Mouse (Mus musculus) T-helper 17 cell (primary cell): ENCODE data around the gene Kif1b.

Source experiments
- in situ Hi-C, 2 experiments: fragments of 300-600 bp; cut with MboI, MseI; formaldehyde crosslinking; loops; 1 replicate in 1 of 2; 2 replicates in 1 of 2; pipeline ENCODE4 v1.15.1; 2025; ENCODE audit warnings: high pct_unique_total_duplicates in 2 of 2

Kif1b gene

GRCm38 (mm10) chr4:149145151-149145550, 162.3 kb downstream of the Kif1b start:
- in situ Hi-C loops = loop anchor here (5.0 to 10.0 kb wide), 2 partner anchors 37 to 400 kb away; no protein-coding TSS in a partner anchor

DNA sequence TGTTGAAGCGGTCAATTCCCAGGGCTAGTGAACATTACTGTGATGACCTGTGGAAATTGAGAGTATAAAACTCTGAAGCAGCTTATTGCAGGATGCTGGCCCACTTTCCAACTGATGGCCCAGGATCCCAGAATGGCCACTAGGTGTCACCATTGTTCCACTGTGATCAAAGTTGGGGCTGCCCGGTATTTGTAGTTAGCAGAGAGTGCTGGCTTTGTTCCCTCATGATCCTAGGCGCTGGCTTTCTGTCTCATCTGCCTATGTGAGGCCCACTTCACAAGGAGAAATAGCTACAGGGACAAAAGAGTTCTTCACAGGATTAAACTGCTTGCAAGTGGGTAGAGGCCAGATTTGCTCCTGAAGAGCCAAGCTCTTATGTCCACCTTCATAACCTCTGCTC, 163.0 kb downstream of the Kif1b start:
- in situ Hi-C loops = loop anchor here (5.0 to 10.0 kb wide), 2 partner anchors 400 to 403 kb away; no protein-coding TSS in a partner anchor

- in situ Hi-C loops = loop anchor here (5.0 to 10.0 kb wide), 2 partner anchors 401 to 404 kb away; no protein-coding TSS in a partner anchor
Measured at GRCm38 (mm10) chr4:149143594-149143993, 163.9 kb downstream of the Kif1b start.

GRCm38 (mm10) chr4:149138515-149138914, 169.0 kb downstream of the Kif1b start:
- in situ Hi-C loops = no loop called here

DNA sequence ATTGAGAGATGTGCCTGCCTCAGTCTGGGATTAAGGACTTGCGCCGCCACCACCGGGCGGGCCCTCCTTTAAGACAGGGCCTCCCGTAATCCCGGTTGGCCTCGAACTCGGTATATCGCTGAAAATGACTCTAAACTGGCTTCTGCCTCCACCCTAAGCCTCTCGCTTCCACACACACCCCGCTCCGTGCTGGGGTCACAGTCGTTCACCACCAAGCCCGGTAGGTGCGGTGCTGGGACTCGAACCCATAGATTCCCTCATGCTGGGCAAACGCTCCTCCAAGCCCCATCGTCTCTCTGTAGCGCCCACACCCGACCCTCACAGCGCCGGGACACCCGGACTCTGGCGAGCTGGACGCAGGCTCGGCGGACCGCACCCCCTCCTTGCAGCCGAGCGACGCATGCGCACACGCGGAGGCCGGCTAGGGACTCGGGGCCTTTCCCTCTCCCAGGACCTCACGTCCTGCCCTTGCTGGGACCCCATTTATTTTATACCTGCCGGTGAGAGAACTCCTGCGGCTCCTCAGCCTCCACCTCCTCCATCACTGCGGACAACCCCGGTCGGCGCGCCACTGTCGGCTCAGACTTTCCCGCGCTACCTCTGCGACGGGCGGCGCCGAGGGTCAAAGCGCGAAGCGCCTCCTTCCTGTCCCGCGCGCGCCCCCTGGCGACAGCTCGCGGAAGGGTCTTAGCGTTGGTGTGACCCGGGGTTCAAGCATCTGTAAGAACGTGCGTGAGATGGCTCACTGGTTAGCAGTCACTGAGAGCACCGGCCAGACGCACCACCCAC, 170.3 kb downstream of the Kif1b start, which contains the start of gene Cenps:
Cenps (minus strand) TSS at position 648 of the 789 bp plus-strand sequence.
- in situ Hi-C loops = no loop called here

GRCm38 (mm10) chr4:149136116-149136850, 171.2 kb downstream of the Kif1b start:
- in situ Hi-C loops = no loop called here

- in situ Hi-C loops = no loop called here
Measured at GRCm38 (mm10) chr4:149133395-149133794, 174.1 kb downstream of the Kif1b start.

DNA sequence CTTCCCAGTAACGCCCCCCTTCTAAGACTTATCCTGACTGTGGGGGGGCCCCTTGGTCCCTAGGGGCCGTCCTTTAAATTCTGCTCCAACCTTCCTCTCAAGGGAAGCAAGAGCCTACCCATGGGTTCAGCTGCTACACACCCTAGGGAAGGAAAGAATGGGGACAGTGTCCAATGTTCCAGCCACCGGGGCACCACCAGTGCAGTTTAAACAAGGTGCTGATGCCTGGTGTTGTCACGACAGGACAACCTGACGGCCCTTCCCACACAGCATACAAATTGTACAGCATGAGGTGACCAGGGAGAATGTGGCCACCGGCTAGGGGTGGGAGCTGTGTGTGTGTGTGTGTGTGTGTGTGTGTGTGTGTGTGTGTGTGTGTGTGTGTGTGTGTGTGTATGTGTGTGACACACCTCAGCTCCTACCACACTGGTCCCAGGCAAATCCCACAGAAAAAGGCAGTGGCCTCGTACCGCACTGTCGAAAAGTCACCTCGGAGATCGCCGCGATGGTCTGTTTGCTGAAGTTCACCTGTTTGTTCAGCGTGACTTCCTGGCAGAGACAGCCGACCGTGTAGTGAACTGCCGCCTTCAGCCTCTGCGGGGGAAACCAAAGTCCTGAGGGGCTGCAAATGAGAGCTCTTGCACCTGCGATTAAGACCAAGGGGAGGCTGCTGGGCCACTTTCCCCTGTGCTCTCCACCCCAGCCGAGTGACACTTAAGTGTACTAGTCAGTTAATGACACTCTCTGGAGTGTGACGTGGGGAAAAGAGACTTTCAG, 175.5 kb downstream of the Kif1b start:
- in situ Hi-C loops = no loop called here

DNA sequence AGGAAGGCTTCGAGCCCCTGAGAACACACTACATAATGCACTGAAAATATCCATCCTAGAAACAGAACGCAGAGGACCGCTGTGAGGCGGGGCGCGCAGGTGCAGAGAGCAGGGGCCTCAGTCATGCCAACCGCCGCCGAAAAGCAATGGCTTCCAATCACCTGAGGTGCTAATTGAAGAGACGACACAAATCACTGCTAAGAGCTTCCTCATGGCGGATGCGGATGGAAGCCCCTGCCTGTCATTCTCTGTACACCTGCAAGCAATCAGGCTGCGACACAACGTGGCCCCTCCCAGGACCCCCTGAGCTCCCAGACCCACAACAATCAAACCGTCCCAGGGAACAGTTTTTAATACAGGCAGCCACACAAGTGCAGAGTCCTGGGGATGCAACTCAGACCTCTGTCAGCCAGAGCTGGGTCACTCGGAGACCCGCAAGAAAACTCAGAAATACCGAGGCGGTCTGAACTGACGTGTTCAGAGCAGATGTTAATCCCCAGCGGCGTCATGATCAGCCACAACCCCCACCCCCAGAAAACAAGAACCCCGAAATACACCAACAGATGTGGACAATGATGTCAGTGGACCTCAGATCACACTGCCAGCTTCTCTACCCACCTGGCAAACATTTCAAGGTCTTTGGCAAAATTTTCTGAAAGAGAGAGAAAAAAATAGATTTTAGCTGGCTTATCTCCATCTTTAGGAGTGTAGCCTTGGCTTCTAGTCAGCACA, 176.3 kb downstream of the Kif1b start:
- in situ Hi-C loops = no loop called here

- in situ Hi-C loops = no loop called here
Measured at GRCm38 (mm10) chr4:149128467-149128866, 179.0 kb downstream of the Kif1b start.

- in situ Hi-C loops = no loop called here
Measured at GRCm38 (mm10) chr4:149126663-149127062, 180.8 kb downstream of the Kif1b start, which contains the start of gene Cort. Gene Cort, minus strand, starts transcription at chr4:149126763.
